Comparison of ENCODE assay signal across 25 mouse cellular contexts in genomic region chr7:30820131-30820530, GRCm38 (mm10). TPM values are rescaled to one million over a fixed set of nuclear protein-coding genes. Genes with fewer than 3 reads are reported as not detected.
DNase-seq lines count a peak whose midpoint lies in the region; ATAC-seq and TF ChIP-seq lines count a peak whose summit lies in the region.
"Had no signal": no experiment of that assay in that cellular context is flagged by ENCODE, and none has a peak within 500 bp of the region (broad histone marks: within the 10 kb centered on the region; RNA-seq: fewer than 3 reads in every experiment).

No protein-coding gene starts in this region.

- H3K4me1 ChIP-seq in liver, embryonic 11.5 days (replicated peaks; ENCODE audit: control insufficient read depth, insufficient read depth, low read length) = peaks cover 5% of the 10 kb centered on the region; the same call in 1 of the 2 replicates
- peaks cover 17% of the 10 kb centered on the region for H3K4me1 ChIP-seq in liver, embryonic 12.5 days
- H3K4me1 ChIP-seq in liver, embryonic 13.5 days (replicated peaks) = peaks cover 17% of the 10 kb centered on the region
- peaks cover 5% of the 10 kb centered on the region for H3K4me1 ChIP-seq in small intestine, adult 2 months (ENCODE audit: control insufficient read depth, insufficient read depth, insufficient read length, low read length)
- no peaks in the 10 kb centered on the region for H3K4me1 ChIP-seq in hindbrain, embryonic 12.5 days
- H3K4me1 ChIP-seq: midbrain, embryonic 12.5 days; neural tube, embryonic 15.5 days had no signal

- no peak overlapping the region for H3K27ac ChIP-seq in liver, embryonic 11.5 days (ENCODE audit: low read depth, low read length)
- H3K27ac ChIP-seq in liver, embryonic 12.5 days = no peak overlapping the region
- H3K27ac ChIP-seq in liver, embryonic 13.5 days = 0 out of 2 replicates have a peak overlapping the region, but pooled peaks have one; percentile 9
- peak overlapping the region; percentile 17; the same call in 1 of the 2 replicates for H3K27ac ChIP-seq in small intestine, adult 2 months (ENCODE audit: insufficient read depth, low read depth, low read length)
- H3K27ac ChIP-seq in hindbrain, embryonic 12.5 days = no peak overlapping the region
- H3K27ac ChIP-seq: embryonic facial prominence, embryonic 12.5 days; kidney, postnatal 0 days; left cerebral cortex, adult 2 months; limb, embryonic 10.5 days; lung, embryonic 15.5 days; midbrain, embryonic 12.5 days; neural tube, embryonic 15.5 days had no signal

- DNase-seq in liver, embryonic 11.5 days (ENCODE audit: low spot score) = no peak
- peak; percentile 26 for DNase-seq in MN1 (ENCODE audit: low spot score)
- DNase-seq in liver, embryonic 13.5 days = no peak
- no peak for DNase-seq in heart, postnatal 14 days
- DNase-seq in gastrocnemius, adult 18-20 months (ENCODE audit: low spot score) = no peak
- DNase-seq: cerebellum, adult 8-10 months; gastrocnemius, postnatal 10 days; kidney, adult 11 months had no signal

- H3K4me2 ChIP-seq in liver, embryonic 11.5 days = no peak overlapping the region
- H3K4me2 ChIP-seq in liver, embryonic 12.5 days = no peak overlapping the region
- H3K4me2 ChIP-seq in liver, embryonic 13.5 days = 0 out of 2 replicates have a peak overlapping the region, but pooled peaks have one; percentile 8
- H3K4me2 ChIP-seq in hindbrain, embryonic 12.5 days (replicated peaks) = no peak overlapping the region
- H3K4me2 ChIP-seq: embryonic facial prominence, embryonic 12.5 days; lung, embryonic 15.5 days; midbrain, embryonic 12.5 days; neural tube, embryonic 15.5 days had no signal

- H3K36me3 ChIP-seq in liver, embryonic 11.5 days (ENCODE audit: control insufficient read depth, insufficient read depth, low read length) = no peaks in the 10 kb centered on the region
- H3K36me3 ChIP-seq in liver, embryonic 12.5 days = no peaks in the 10 kb centered on the region
- no peaks in the 10 kb centered on the region for H3K36me3 ChIP-seq in liver, embryonic 13.5 days
- no peaks in the 10 kb centered on the region for H3K36me3 ChIP-seq in small intestine, adult 2 months (ENCODE audit: control insufficient read depth, insufficient read depth, low read length)
- H3K36me3 ChIP-seq in hindbrain, embryonic 12.5 days = no peaks in the 10 kb centered on the region
- H3K36me3 ChIP-seq: embryonic facial prominence, embryonic 12.5 days; limb, embryonic 10.5 days; lung, embryonic 15.5 days; midbrain, embryonic 12.5 days; neural tube, embryonic 15.5 days had no signal

- 54% methylated on average over 6 of the region's 6 CpGs for WGBS in liver, embryonic 11.5 days
- 45% methylated on average over 6 of the region's 6 CpGs for WGBS in liver, embryonic 12.5 days (ENCODE audit: insufficient replicate concordance)
- WGBS in liver, embryonic 13.5 days (ENCODE audit: insufficient replicate concordance) = 41% methylated on average over 6 of the region's 6 CpGs
- 17% methylated on average over 6 of the region's 6 CpGs for WGBS in small intestine, adult 2 months
- WGBS in hindbrain, embryonic 12.5 days = 76% methylated on average over 6 of the region's 6 CpGs

- no peak for TF ChIP-seq POLR2A in small intestine, adult 2 months (IDR thresholded peaks at IDR 0.05; ENCODE audit: low read depth, low read length)

- H3K9me3 ChIP-seq in liver, embryonic 11.5 days (ENCODE audit: control insufficient read depth, low read length) = no peaks in the 10 kb centered on the region
- no peaks in the 10 kb centered on the region for H3K9me3 ChIP-seq in liver, embryonic 12.5 days (replicated peaks)
- H3K9me3 ChIP-seq in liver, embryonic 13.5 days (replicated peaks) = no peaks in the 10 kb centered on the region
- H3K9me3 ChIP-seq in hindbrain, embryonic 12.5 days (replicated peaks) = no peaks in the 10 kb centered on the region
- H3K9me3 ChIP-seq: embryonic facial prominence, embryonic 12.5 days; limb, embryonic 10.5 days; lung, embryonic 15.5 days; midbrain, embryonic 12.5 days; neural tube, embryonic 15.5 days had no signal

- H3K4me3 ChIP-seq in liver, embryonic 11.5 days (ENCODE audit: low read depth, low read length) = no peak overlapping the region
- H3K4me3 ChIP-seq in liver, embryonic 12.5 days = no peak overlapping the region
- no peak overlapping the region for H3K4me3 ChIP-seq in liver, embryonic 13.5 days (replicated peaks)
- H3K4me3 ChIP-seq in small intestine, adult 2 months (ENCODE audit: low read depth, low read length) = peak overlapping the region; percentile 28
- no peak overlapping the region for H3K4me3 ChIP-seq in hindbrain, embryonic 12.5 days
- H3K4me3 ChIP-seq: embryonic facial prominence, embryonic 12.5 days; left cerebral cortex, adult 2 months; limb, embryonic 10.5 days; lung, embryonic 15.5 days; midbrain, embryonic 12.5 days; myocyte; neural tube, embryonic 15.5 days had no signal

- no peak for TF ChIP-seq CTCF in small intestine, adult 2 months (IDR thresholded peaks at IDR 0.05; ENCODE audit: extremely low read depth, insufficient read length, insufficient replicate concordance, low read depth, low read length)

- intact Hi-C loops in heart, postnatal 14 days (cut with DNase I) = no loop called here

- 0 out of 2 replicates have a peak, but pooled peaks have one; percentile 20 for ATAC-seq in liver, embryonic 11.5 days (replicated peaks; ENCODE audit: low FRiP score)
- ATAC-seq in liver, embryonic 12.5 days = no peak
- ATAC-seq in liver, embryonic 13.5 days (ENCODE audit: low read depth) = peak; percentile 10; the same call in 1 of the 2 replicates
- ATAC-seq in hindbrain, embryonic 12.5 days (ENCODE audit: low FRiP score) = no peak

- H3K9ac ChIP-seq in liver, embryonic 11.5 days (ENCODE audit: low read depth, low read length) = no peak overlapping the region
- no peak overlapping the region for H3K9ac ChIP-seq in liver, embryonic 12.5 days
- no peak overlapping the region for H3K9ac ChIP-seq in liver, embryonic 13.5 days
- no peak overlapping the region for H3K9ac ChIP-seq in hindbrain, embryonic 12.5 days
- H3K9ac ChIP-seq: embryonic facial prominence, embryonic 12.5 days; lung, embryonic 15.5 days; midbrain, embryonic 12.5 days; neural tube, embryonic 15.5 days had no signal

- no peaks in the 10 kb centered on the region; the same call in 1 of the 2 replicates for H3K27me3 ChIP-seq in liver, embryonic 11.5 days (replicated peaks; ENCODE audit: control insufficient read depth, insufficient read depth, low read length)
- H3K27me3 ChIP-seq in liver, embryonic 12.5 days (replicated peaks) = peaks cover 4% of the 10 kb centered on the region; the same call in 1 of the 2 replicates
- no peaks in the 10 kb centered on the region for H3K27me3 ChIP-seq in liver, embryonic 13.5 days
- no peaks in the 10 kb centered on the region for H3K27me3 ChIP-seq in small intestine, adult 2 months (ENCODE audit: control insufficient read depth, insufficient read depth, low read length)
- H3K27me3 ChIP-seq in hindbrain, embryonic 12.5 days = no peaks in the 10 kb centered on the region
- H3K27me3 ChIP-seq: embryonic facial prominence, embryonic 12.5 days; lung, embryonic 15.5 days; midbrain, embryonic 12.5 days; neural tube, embryonic 15.5 days had no signal

RNA-seq across cellular contexts. Expression of gene Ffar2, which starts 3.4 kb away (rescaled TPM):
- polyA plus RNA-seq in liver, embryonic 11.5 days (2014; fragmentation: Nextera tagmentation; extraction: Ambion mirVana) = 0.36 and 0.47 TPM in 2 replicates
- polyA plus RNA-seq in liver, embryonic 12.5 days (2016; fragmentation: Nextera tagmentation; extraction: Ambion mirVana) = 0.21 and 0.53 TPM in 2 replicates
- 0.35 and 0.46 TPM in 2 replicates for polyA plus RNA-seq in liver, embryonic 13.5 days (2015; fragmentation: Nextera tagmentation; extraction: Ambion mirVana)
- 9.1 and 9.5 TPM in 2 replicates for polyA plus RNA-seq in small intestine, adult 2 months (2012; rRNA removed)
- under 1 TPM; 0.34 to 0.74 TPM for total RNA-seq in heart, postnatal 14 days (2021)
- not detected in 2 replicates for polyA plus RNA-seq in hindbrain, embryonic 12.5 days (2016; fragmentation: Nextera tagmentation; extraction: Ambion mirVana)
- total RNA-seq in gastrocnemius, adult 18-20 months (2021) = under 1 TPM; 0.50 to 0.90 TPM
- total RNA-seq: layer of hippocampus, adult 18-20 months; left cerebral cortex, adult 2 months had no signal
- polyA plus RNA-seq: embryonic facial prominence, embryonic 12.5 days; limb, embryonic 10.5 days; midbrain, embryonic 12.5 days; myocyte had no signal

RNA-seq across cellular contexts. Expression of gene Krtdap, which starts 32.4 kb away (rescaled TPM):
- polyA plus RNA-seq in liver, embryonic 11.5 days (2014; fragmentation: Nextera tagmentation; extraction: Ambion mirVana) = not detected in 2 replicates
- not detected in 2 replicates for polyA plus RNA-seq in liver, embryonic 12.5 days (2016; fragmentation: Nextera tagmentation; extraction: Ambion mirVana)
- 0.27 TPM in 1 of 2 replicates, not detected in the other for polyA plus RNA-seq in liver, embryonic 13.5 days (2015; fragmentation: Nextera tagmentation; extraction: Ambion mirVana)
- not detected in 2 replicates for polyA plus RNA-seq in small intestine, adult 2 months (2012; rRNA removed)
- not detected for total RNA-seq in heart, postnatal 14 days (2021)
- polyA plus RNA-seq in hindbrain, embryonic 12.5 days (2016; fragmentation: Nextera tagmentation; extraction: Ambion mirVana) = not detected in 2 replicates
- 1 to 10 TPM in 1 of 2 experiments, not detected in 1; 2.1 TPM for total RNA-seq in gastrocnemius, adult 18-20 months (2021)
- total RNA-seq: adrenal gland, adult 2 months; heart, adult 8-10 months; layer of hippocampus, adult 18-20 months; left cerebral cortex, adult 2 months had no signal
- polyA plus RNA-seq: adrenal gland, adult 2 months; cortical plate, adult 2 months; hindbrain, embryonic 11.5 days; limb, embryonic 10.5 days; midbrain, embryonic 12.5 days; myocyte had no signal

RNA-seq across cellular contexts. Expression of gene Ffar3, which starts 35.8 kb away (rescaled TPM):
- polyA plus RNA-seq in liver, embryonic 11.5 days (2014; fragmentation: Nextera tagmentation; extraction: Ambion mirVana) = not detected in 2 replicates
- polyA plus RNA-seq in liver, embryonic 12.5 days (2016; fragmentation: Nextera tagmentation; extraction: Ambion mirVana) = not detected in 2 replicates
- polyA plus RNA-seq in liver, embryonic 13.5 days (2015; fragmentation: Nextera tagmentation; extraction: Ambion mirVana) = not detected in 2 replicates
- 0.90 and 3.5 TPM in 2 replicates for polyA plus RNA-seq in small intestine, adult 2 months (2012; rRNA removed)
- not detected for total RNA-seq in heart, postnatal 14 days (2021)
- polyA plus RNA-seq in hindbrain, embryonic 12.5 days (2016; fragmentation: Nextera tagmentation; extraction: Ambion mirVana) = not detected in 2 replicates
- total RNA-seq in gastrocnemius, adult 18-20 months (2021) = not detected
- total RNA-seq: gastrocnemius, postnatal 10 days; heart, adult 8-10 months; layer of hippocampus, adult 18-20 months; left cerebral cortex, adult 2 months had no signal
- polyA plus RNA-seq: heart, embryonic 16.5 days; hindbrain, embryonic 11.5 days; limb, embryonic 10.5 days; lung, embryonic 15.5 days; midbrain, embryonic 12.5 days; myocyte; neural tube, embryonic 15.5 days had no signal

RNA-seq across cellular contexts. Expression of gene Ffar1, which starts 41.2 kb away (rescaled TPM):
- polyA plus RNA-seq in liver, embryonic 11.5 days (2014; fragmentation: Nextera tagmentation; extraction: Ambion mirVana) = not detected in 2 replicates
- polyA plus RNA-seq in liver, embryonic 12.5 days (2016; fragmentation: Nextera tagmentation; extraction: Ambion mirVana) = not detected in 2 replicates
- not detected in 2 replicates for polyA plus RNA-seq in liver, embryonic 13.5 days (2015; fragmentation: Nextera tagmentation; extraction: Ambion mirVana)
- polyA plus RNA-seq in small intestine, adult 2 months (2012; rRNA removed) = 0.66 and 2.2 TPM in 2 replicates
- total RNA-seq in heart, postnatal 14 days (2021) = not detected
- not detected in 2 replicates for polyA plus RNA-seq in hindbrain, embryonic 12.5 days (2016; fragmentation: Nextera tagmentation; extraction: Ambion mirVana)
- not detected for total RNA-seq in gastrocnemius, adult 18-20 months (2021)
- total RNA-seq: adrenal gland, adult 2 months; gastrocnemius, postnatal 10 days; heart, adult 8-10 months; layer of hippocampus, adult 18-20 months; left cerebral cortex, adult 2 months had no signal
- polyA plus RNA-seq: adrenal gland, adult 2 months; embryonic facial prominence, embryonic 12.5 days; hindbrain, embryonic 11.5 days; limb, embryonic 10.5 days; lung, embryonic 15.5 days; midbrain, embryonic 12.5 days; myocyte; neural tube, embryonic 15.5 days had no signal

RNA-seq across cellular contexts. Expression of gene Dmkn, which starts 56.6 kb away (rescaled TPM):
- not detected in 2 replicates for polyA plus RNA-seq in liver, embryonic 11.5 days (2014; fragmentation: Nextera tagmentation; extraction: Ambion mirVana)
- polyA plus RNA-seq in liver, embryonic 12.5 days (2016; fragmentation: Nextera tagmentation; extraction: Ambion mirVana) = not detected in 2 replicates
- polyA plus RNA-seq in liver, embryonic 13.5 days (2015; fragmentation: Nextera tagmentation; extraction: Ambion mirVana) = 0.17 TPM in 1 of 2 replicates, not detected in the other
- polyA plus RNA-seq in small intestine, adult 2 months (2012; rRNA removed) = 1.2 and 2.7 TPM in 2 replicates
- 1 to 10 TPM; 4.8 to 7.0 TPM for total RNA-seq in heart, postnatal 14 days (2021)
- polyA plus RNA-seq in hindbrain, embryonic 12.5 days (2016; fragmentation: Nextera tagmentation; extraction: Ambion mirVana) = 0.59 and 0.67 TPM in 2 replicates
- total RNA-seq in gastrocnemius, adult 18-20 months (2021) = under 1 TPM; 0.46 to 0.97 TPM
- polyA plus RNA-seq: embryonic facial prominence, embryonic 12.5 days; limb, embryonic 10.5 days; myocyte had no signal

Comparison
In these comparisons a context has a peak if more than half of its experiments do, and no peak if none do; other contexts are left out.
1. ATAC-seq: peak in liver, embryonic 11.5 days (single experiment) and liver, embryonic 13.5 days (single experiment); none in liver, embryonic 12.5 days (single experiment) and hindbrain, embryonic 12.5 days (single experiment).
2. H3K27ac ChIP-seq: peak in liver, embryonic 13.5 days (single experiment) and small intestine, adult 2 months (single experiment); none in liver, embryonic 11.5 days (single experiment), liver, embryonic 12.5 days (single experiment) and hindbrain, embryonic 12.5 days (single experiment).